Mouse (Mus musculus): ENCODE results near the gene Nutf2.

- TF ChIP-seq CTCF (IDR thresholded peaks at IDR 0.05; ENCODE audit: control insufficient read depth, insufficient read depth, insufficient read length) (no peak), MYOG (IDR thresholded peaks at IDR 0.05; ENCODE audit: control insufficient read depth, extremely low read depth, insufficient read length) (no peak), MAX (IDR thresholded peaks at IDR 0.05) (no peak)
Observed at GRCm38 (mm10) chr8:105850611-105851010, 9.8 kb upstream of the Nutf2 start.

All from C2C12 (cell line).